Mouse (Mus musculus) retina, postnatal 7 days (tissue): Measurements from ENCODE around the gene Gcm2.

Source experiments
- DNase-seq: peaks from one replicate; pipeline ENCODE4 v3.0.0-alpha.2; 2012; ENCODE audit warnings: low read depth, low spot score

Gcm2 gene

DNA sequence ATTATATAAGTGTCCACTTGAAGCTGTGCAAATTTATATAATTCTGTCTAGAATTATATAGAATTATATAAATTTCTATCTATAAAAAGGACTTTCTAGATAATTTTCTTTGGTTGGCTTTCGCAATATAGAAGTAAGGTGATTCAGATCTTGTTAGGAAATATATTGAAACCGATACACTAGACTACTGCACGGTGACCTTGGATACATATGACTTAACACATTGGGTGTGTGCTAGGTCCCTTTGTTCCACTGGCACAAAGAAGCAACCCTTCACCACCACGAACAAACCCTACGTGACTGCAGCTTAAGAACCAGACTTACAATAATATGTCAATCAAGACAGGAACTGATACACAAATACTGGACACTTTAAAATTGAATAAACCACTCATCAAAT lies 31.0 kb downstream of the Gcm2 start:
- no peak for DNase-seq

DNA sequence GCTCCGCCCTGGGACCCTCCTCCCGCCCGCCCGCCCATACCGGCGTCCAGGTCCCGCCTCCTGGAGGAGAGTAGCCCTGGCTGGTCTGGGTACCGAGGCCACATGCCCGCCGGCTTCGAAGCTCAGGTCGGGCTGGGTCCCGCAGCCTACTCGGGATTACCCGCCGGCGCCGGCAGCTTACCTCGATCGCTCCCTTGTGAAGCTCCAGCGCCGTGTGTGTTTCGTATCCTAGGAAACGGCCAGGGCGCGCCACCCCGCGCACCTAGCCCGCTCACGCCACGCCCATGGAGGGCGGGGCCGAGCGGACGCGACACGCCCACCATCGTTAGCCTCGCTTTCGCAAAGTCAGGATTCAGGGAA lies 31.4 kb downstream of the Gcm2 start, which contains the start of gene Mak:
Gene Mak (minus strand): TSS at position 286 of the 360 bp plus-strand sequence.
- peak; percentile 83 for DNase-seq

- DNase-seq, result peak; percentile 49
Measured at GRCm38 (mm10) chr13:41078690-41079420, 32.0 kb downstream of the Gcm2 start.

DNA sequence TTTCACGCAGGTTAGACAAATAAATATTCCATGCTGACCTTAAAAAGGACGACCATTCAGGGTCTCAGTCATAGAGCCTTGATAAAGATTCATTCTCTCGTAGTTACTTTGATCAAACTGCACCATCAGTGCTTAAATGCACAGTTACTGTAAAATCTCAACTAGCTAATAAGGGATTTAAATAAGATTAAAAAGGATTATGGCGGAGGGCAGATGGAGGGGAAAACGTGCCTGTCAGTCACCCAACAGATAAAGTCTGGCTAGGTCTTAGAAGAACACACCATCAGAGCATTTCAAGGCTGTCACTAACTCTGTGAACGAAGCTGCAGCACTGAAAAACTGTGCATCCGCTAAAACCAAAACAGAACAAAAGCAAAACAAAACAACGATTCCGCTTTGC lies 32.9 kb downstream of the Gcm2 start:
- DNase-seq, result peak; percentile 71

DNA sequence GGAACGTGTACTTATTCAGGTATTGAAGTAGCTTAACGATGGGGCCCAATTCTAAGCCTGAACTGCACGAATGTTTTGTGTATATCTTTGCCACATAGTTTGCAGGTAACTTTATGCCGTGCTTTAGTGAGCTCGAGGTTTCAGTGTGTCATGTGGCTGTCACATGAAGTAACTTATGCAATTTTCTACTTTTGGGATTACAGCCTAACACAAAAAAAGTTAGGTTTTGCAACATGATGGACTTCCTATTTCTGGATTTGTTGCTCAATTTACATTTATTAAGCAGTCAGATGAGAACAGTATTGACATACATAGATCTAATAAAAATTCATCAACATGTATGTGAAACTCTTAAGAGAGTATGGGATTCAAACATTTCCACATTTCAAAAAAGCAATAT lies 37.0 kb downstream of the Gcm2 start:
- no peak for DNase-seq

DNA sequence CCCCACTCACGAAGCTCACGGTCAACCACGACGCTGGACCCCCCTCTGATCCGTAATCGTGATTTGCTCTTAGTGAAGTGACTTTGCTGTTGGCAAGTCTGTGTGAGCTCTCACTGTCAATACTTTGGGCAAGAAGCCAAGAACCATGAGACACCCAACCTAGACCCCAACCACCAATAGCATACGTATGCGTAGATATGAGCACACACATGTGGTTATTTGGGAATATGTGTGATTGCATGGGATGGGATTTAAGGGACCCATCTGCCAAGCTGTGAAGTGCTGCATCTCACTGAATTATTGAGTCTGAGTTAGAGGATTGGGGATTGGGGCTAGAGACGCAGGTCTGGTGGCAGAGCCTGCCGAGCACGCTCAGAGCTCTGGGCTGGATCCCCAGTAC lies 39.2 kb downstream of the Gcm2 start:
- DNase-seq, result no peak

DNA sequence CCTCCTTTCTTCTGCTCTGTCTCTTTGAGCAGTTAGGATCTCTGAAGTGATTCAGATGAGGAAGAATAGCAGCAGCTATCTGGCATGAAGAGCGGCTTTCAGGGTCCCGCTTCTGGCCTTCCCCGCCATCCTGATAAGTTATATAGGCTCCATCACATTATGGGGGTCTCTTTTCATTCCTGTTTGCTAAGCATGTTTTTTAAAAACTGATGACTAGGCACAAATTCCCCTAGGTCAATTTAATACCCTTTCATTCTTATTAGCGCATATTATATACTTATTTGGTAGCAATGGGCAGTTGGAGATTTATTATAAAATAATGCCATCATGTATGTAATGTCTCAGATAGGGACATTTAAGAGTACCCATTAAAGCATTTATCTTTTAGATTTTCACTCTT lies 43.2 kb downstream of the Gcm2 start:
- no peak for DNase-seq

DNA sequence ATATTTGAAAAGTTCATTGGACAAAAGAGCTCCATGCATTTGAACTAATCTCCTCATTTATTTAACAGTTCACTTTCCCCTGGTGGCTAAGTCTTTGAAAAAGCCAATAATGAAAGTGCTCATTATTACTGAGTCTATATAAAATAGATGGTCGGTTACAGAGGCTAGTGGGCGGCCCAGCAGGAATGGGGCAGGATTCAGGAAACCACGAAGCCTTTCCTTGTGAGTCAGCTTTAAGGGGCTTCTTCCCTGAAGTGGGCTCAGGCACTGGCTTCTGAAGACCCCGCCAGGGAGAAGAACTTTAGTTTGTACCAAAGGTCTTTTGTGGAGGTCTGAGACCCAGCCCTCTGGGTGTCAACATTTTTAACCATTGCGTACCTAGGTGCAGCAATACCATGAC lies 58.9 kb downstream of the Gcm2 start:
- DNase-seq, result no peak
